Mouse (Mus musculus): Measurements from ENCODE around the gene Lhx9.

DNA sequence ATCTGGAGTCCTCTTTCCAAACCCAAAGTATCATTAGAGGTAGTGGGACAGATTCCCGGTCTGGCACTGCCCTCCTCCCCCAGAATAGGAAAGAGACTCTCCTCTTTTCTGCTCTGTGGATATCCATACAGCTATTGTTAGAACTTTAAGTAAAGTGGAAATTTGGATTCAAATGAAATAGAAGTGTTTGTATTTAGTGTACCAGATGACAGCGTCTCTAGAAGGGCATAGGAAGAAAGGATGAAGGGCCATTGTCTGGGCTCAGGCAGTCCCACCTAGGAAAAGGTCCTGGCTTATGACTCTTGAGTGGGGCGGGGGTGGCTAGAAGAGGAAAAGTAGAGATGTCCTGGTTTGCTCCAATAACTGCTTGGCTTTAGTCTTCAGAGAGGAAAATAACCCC, 2.9 kb downstream of the Lhx9 start:
- TF ChIP-seq CTCF (conservative IDR thresholded peaks at IDR 0.05; ENCODE audit: low read length) (no peak), NANOG (IDR thresholded peaks at IDR 0.05; ENCODE audit: borderline replicate concordance, low read length) (no peak), POU5F1 (IDR thresholded peaks at IDR 0.05; ENCODE audit: borderline replicate concordance, low read length) (no peak)

Data from E14TG2a.4 (cell line).